Mouse (Mus musculus) c-Kit-positive CD71-negative TER-119-negative erythroid progenitor cells, embryonic 14.5 days (primary cell): ENCODE results near the gene Snai1.
A peak's percentile ranks its signal among the peaks of the same experiment; 100 is the strongest.

Experiments
- DNase-seq: peaks from one replicate; pipeline ENCODE4 v3.0.0-alpha.2; 2013; ENCODE audit warnings: low read depth

Snai1 gene

DNA sequence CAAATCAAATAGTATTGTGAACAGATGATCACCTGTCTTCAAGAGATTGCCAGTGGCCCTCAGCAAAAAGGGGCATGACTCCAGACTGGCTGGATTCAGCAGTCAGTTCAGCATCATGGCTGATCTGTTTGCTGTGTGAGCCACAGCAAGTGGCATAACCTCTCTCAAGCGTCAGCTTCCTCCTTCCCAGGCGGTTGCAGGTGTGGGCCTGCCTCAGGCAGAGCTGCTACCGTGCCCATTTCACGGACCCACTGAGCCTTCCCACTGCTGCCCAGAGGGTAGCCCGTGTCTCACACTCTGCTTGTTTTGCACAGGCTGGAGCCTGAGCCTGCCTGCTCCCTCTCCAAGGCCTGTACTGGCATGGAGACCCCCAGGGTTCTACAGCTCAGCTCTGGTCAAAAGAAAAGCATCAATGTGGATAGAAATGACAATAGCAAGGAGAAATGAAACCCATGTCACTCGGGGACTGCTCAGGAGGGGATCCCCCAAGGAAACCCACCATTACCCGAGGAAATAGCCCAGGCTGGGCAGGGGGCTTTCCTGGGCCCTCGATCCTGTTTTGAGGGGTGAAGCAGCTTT is 13.4 kb downstream of the Snai1 start:
- no peak for DNase-seq

GRCm38 (mm10) chr2:167552292-167552691 is 14.3 kb downstream of the Snai1 start:
- DNase-seq = no peak

DNA sequence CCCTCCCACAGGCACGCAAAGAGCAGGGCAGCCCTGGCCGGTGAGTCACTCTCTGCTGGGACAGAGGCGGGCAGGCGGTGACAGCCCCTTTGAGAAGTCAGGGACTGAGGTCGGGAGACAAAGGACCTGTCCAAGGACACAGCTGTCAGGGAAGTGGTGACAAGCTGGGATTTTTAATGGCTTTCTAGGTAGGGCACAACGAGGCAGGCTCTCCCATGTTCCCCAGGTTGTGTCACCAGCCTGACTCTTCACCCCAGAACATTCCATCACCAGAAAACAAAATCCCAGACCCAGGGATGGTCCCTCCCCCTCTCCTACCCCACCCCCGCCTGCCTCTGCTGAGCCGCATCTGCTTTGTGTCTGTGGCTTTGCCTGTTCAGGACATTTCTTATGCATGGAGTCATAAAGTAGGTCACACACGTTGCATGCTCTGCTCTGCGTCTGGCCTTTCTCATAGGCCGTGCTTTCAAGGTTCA is 15.0 kb downstream of the Snai1 start:
- DNase-seq = no peak

GRCm38 (mm10) chr2:167555766-167556165 is 17.8 kb downstream of the Snai1 start:
- DNase-seq = no peak

DNA sequence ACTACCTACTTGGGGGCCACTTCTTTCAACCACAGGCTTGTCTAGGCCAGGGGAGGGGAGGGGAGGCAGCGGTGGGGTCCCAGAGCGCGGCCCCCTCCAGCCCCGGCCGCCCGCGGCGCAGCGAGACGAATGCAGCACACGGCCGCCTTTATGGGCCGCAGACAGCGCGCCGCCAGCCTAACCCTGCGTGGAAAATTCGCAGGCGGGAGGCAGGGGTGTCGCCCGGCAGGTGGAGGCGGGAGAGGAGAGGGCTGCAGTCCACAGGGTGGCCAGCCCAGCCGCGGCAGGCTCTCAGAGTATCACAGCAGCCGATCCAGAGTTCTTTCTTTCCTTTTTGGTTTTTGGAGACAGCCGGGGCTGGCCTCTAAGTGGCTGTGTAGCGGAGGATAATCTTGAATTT is 21.4 kb downstream of the Snai1 start:
- no peak for DNase-seq

DNA sequence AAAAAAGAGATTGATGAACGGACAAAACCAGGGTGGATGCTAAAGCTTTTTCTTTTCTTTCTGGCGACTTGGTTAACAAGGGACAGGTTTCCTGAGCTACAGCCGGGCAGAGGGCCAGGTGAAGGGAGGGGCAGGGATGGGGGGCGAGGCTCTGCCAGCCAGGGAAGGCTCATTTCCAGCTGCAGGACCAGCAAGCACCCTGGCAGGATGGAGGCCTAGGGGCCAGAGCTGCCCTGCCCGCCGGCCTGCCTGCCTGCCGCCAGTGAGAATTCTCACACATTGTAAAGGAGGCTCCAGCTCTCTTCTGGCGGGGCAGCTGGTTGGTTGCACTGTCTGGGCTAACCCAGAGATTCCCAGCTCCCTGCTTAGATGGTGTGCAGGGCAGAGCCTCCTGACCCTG is 24.1 kb downstream of the Snai1 start:
- DNase-seq = no peak

- no peak for DNase-seq
These were observed 25.0 kb downstream of the Snai1 start for GRCm38 (mm10) chr2:167563035-167563434.

GRCm38 (mm10) chr2:167563703-167564102 is 25.7 kb downstream of the Snai1 start:
- no peak for DNase-seq

DNA sequence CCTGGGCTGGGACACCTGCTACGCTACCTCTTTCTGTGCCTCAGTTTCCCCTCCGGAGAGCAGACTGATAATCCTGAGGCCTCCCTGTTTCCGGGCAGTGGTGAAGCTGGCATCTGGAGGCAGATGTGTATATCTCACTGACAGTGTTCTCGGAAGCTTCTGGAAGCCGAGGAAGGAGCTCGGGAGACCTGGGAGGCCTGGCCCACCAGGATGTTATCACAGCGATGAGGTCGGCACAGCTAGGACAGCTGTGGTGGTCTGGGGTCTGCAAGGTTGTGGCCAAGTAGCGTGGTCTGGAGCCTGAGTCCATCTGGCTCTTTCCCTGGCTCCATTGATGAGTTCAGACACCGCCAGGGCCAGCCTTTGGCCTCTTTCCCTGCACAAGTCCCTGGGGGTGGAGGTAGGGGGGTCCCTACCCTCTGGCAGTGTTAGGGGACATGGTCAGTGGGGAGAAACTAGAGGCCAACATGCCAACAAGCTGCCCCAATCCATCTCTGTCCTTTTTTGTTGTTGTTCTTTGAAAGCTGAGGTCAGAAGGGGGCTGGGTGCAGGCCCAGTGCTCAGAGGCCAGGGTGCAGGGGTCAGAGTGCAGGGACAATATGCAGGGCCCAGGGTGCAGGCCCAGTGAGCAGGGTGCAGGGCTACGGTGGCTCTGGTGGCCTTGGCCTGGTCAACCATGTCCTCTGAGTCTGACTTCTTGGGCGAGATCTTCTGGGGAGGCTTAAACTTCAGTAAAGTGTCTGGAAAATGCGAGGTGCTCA is 26.7 kb downstream of the Snai1 start:
- no peak for DNase-seq

DNA sequence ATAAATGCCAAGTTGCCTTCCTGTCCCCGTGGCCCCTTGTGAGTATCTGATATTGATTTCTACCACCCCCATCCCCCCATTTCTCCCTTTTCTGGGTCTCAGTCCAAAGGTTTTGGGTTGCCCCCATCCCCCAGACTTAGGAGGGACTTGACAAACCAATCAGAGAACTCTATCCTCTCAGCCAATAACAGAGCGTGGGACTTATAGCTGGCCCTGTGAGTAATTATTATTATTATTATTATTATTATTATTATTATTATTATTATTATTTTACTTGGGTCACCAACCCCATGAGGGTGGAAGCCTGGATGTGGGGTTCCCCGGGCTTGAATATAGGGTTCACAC is 27.3 kb downstream of the Snai1 start:
- DNase-seq = no peak

DNA sequence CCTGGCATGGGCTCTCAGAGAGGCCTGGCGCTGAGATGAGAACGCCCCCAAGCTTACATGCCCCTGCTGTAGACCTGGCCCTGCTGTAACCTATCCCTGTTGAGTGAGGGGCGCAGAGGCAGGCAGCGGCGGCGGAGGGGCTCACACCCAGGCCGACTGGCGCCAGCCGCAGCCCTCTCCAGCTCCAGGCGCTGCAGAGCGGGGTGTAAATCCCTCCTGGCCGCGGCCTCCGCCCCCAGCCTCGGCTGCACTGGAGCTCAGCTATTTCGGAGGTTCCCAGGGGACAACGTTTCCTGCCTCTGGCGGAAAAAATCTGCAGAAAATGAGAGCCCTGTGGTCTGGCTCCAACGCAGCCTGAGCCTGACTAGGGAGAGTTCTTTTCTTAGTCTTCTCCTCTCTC is 27.7 kb downstream of the Snai1 start:
- no peak for DNase-seq

- no peak for DNase-seq
These were observed 30.1 kb downstream of the Snai1 start for GRCm38 (mm10) chr2:167568112-167568511.

GRCm38 (mm10) chr2:167569934-167570651 is 32.1 kb downstream of the Snai1 start:
- no peak for DNase-seq

DNA sequence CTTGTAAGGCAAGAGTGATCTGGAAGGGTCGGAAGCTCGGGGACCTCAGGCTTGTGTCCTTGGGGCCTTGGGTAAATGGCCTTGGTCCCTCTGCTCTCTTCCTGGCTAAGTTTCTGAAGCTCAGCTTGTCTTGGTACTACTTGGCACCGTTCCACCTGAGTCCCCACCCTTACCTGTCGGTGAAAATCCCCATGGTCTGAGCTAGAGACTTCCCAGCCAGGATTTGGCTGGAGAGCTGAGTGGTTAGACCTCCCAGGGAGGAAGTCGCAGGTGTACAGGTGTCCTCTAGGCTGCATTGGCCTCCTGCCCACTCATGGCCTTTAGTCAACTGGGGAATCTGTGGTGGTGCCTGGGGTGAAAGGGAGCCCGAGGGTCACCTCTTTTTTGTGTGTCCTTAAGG is 32.8 kb downstream of the Snai1 start:
- DNase-seq = no peak

- no peak for DNase-seq
These were observed 33.6 kb downstream of the Snai1 start for GRCm38 (mm10) chr2:167571442-167572220.

DNA sequence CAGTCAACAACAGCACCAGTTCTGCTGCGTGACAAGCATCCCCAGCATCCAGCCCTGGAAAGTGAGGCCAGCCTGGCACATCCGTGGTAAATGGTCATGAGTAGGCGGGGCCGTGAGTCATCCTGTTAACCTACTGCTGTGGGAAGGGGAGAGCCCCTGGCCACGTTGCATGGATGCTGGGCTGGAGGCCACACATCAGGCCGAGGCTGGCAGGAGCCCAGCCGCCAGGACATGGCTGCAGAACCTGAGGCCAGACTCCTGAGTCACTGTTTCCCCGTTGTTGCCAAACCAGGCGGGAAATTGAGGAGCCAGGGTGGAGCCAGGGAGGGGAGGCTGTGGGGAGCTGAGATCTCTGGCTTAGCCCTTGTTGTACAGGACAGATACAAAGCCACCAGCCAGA is 36.8 kb downstream of the Snai1 start:
- no peak for DNase-seq

GRCm38 (mm10) chr2:167575581-167575980 is 37.6 kb downstream of the Snai1 start:
- no peak for DNase-seq

DNA sequence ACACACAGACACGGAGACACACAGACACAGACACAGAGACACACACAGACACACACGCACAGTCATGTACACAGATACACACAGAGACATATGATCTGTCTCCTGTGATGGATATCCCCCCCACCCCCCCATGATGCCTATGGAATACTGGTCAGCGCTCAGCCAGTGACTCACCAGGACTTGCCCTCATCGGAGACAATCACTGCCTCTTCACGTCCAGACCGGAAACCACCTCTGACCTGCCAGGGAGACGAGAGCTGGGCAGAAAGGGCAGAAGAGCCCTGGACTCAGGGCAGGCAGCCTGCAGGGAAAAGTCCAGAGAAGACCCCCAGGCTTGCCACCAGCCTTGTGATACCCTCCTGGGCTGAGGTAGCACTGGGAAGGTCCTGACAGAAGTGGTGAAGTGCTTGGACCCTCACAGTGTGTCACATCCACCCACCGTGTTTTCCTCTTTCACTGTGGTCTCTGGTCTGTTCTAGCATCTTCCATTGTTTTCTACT is 38.2 kb downstream of the Snai1 start:
- no peak for DNase-seq

- no peak for DNase-seq
These were observed 39.3 kb downstream of the Snai1 start for GRCm38 (mm10) chr2:167577186-167577785.

DNA sequence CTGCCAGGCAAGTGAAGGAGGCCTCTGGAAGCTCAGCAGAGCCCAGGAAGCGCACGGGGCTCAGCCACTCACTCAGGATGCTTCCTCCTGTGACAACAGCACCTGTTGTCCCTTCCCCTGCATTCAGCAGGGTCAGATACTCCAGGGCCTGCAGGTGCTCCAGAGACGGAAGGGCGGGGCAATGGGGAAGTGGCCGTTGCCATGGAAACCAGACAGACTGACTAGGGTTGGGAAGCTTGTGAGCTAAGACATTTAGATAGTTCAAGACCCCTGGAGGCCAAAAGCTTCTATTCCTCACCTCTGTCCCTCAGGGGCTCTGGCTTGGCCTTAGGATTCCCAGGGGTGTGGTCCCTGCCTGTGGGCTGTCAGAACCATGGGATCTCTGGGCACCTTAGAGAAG is 40.5 kb downstream of the Snai1 start:
- DNase-seq = peak; percentile 50

- no peak for DNase-seq
These were observed 45.4 kb downstream of the Snai1 start for GRCm38 (mm10) chr2:167583161-167583952.
